Mouse (Mus musculus) liver, embryonic 11.5 days (tissue): ENCODE results near the gene Ccdc3. TPM values are rescaled to one million over a fixed set of nuclear protein-coding genes. Genes with fewer than 3 reads are reported as not detected.

Source experiments
- ATAC-seq: fragments of 200-750 bp; cut with Nextera tagmentation; replicated peaks from 2 replicates; pipeline ENCODE4 v1.8.0; 2017; ENCODE audit warnings: moderate number of reproducible peaks, mild to moderate bottlenecking, moderate TSS enrichment, moderate library complexity; ENCODE audit not compliant: low FRiP score
- DNase-seq: peaks from one replicate; pipeline ENCODE4 v3.0.0-alpha.2; 2017; ENCODE audit warnings: low spot score
- H3K27ac ChIP-seq: fragments of 300-500 bp; sonication (generic); 2 replicates; pipeline ENCODE4 v1.5.1; 2014; ENCODE audit warnings: mild to moderate bottlenecking, low read depth, low read length, control low read depth
- H3K27me3 ChIP-seq: fragments of 300-500 bp; sonication (generic); replicated peaks from 2 replicates; pipeline ENCODE4 v1.6.1; 2014; ENCODE audit warnings: low read length, mixed read lengths; ENCODE audit not compliant: control insufficient read depth, insufficient read depth
- H3K36me3 ChIP-seq: fragments of 300-500 bp; sonication (generic); 2 replicates; pipeline ENCODE4 v1.6.1; 2014; ENCODE audit warnings: mild to moderate bottlenecking, low read length, moderate library complexity, mixed read lengths; ENCODE audit not compliant: control insufficient read depth, insufficient read depth
- H3K4me1 ChIP-seq: fragments of 300-500 bp; sonication (generic); replicated peaks from 2 replicates; pipeline ENCODE4 v1.6.1; 2014; ENCODE audit warnings: low read length, mixed read lengths; ENCODE audit not compliant: control insufficient read depth, insufficient read depth
- H3K4me2 ChIP-seq: fragments of 300-500 bp; sonication (generic); 2 replicates; pipeline ENCODE4 v1.6.1; 2014; ENCODE audit warnings: mild to moderate bottlenecking, control low read depth, moderate library complexity
- H3K4me3 ChIP-seq: fragments of 300-500 bp; sonication (generic); 2 replicates; pipeline ENCODE4 v1.5.1; 2014; ENCODE audit warnings: low read depth, low read length, control low read depth
- H3K9ac ChIP-seq: fragments of 300-500 bp; sonication (generic); 2 replicates; pipeline ENCODE4 v1.6.1; 2014; ENCODE audit warnings: low read depth, low read length, control low read depth
- H3K9me3 ChIP-seq: fragments of 300-500 bp; sonication (generic); 2 replicates; pipeline ENCODE4 v1.6.1; 2016; ENCODE audit warnings: low read length, inconsistent platforms, mixed read lengths; ENCODE audit not compliant: control insufficient read depth
- WGBS: fragments of 180-500 bp; shearing (Covaris S2); extraction: QIAGEN DNeasy Blood & Tissue Kit; methylation state at CpG from one replicate; pipeline ENCODE4 v1.1.7; 2014; 5-methylcytosine and 5-hydroxymethylcytosine counted together
- polyA plus RNA-seq: library from polyadenylated mRNA; unstranded; fragments of >200 nt; fragmentation: Nextera tagmentation; extraction: Ambion mirVana; gene quantifications from 2 replicates; pipeline ENCODE4 v1.2.1, GENCODE M21; 2014

Ccdc3 gene
- polyA plus RNA-seq, 1 experiment from 2014 or later = 22.5 TPM

DNA sequence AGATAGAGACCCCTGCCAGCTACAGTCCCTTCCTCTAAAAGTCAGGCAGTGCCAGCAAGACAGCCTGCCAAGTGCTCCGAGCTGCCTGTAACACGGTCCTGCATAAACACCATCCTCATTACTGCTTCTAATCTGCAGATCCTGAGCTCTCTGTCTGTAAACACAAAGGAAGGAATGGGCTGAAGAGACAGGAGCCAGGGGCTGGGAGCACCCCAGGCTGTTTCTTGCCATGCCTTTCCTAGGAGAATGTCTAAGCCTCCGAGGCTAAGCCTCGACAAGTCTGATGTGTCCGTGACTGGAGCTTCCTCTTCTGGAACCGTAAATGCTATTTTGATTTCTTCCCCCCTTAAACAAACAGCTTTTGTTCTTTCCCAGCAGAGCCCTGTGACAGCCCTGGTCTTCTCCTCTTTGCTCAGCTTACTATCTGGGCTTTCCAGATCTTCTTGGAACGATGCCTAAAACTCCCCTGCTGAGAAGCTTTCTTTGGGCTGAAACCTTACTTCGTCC lies 24.7 kb upstream of the Ccdc3 start:
- Histone ChIP-seq H3K27ac (no peak overlapping the region), H3K9ac (no peak overlapping the region), H3K9me3 (no peaks in the 10 kb centered on the region), H3K4me3 (no peak overlapping the region), H3K36me3 (no peaks in the 10 kb centered on the region), H3K4me2 (no peak overlapping the region), H3K27me3 (no peaks in the 10 kb centered on the region), H3K4me1 (no peaks in the 10 kb centered on the region)
- WGBS = 33% methylated on average over 8 of the region's 8 CpGs
- ATAC-seq (no peak), DNase-seq (no peak)

DNA sequence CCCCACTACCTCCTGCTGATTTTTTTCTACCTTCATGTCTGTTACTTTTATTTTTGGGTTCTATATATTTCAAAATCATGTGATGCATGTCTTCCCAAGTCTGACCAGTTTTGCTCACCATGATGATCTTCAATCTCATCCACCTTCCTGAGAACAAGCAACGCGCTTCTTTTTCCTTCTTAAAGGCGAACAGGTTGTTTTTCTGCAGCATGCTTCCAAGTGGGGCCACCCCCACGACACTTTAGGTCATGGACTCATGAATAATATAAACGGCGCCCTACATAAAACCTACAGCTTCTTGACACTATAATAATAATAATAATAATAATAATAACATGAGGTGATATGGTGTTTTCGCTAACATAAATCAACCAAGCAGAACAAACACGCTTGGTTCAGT lies 23.2 kb upstream of the Ccdc3 start:
- Histone ChIP-seq H3K9me3 (no peaks in the 10 kb centered on the region), H3K27ac (no peak overlapping the region), H3K36me3 (no peaks in the 10 kb centered on the region), H3K9ac (no peak overlapping the region), H3K4me2 (no peak overlapping the region), H3K4me1 (no peaks in the 10 kb centered on the region), H3K27me3 (no peaks in the 10 kb centered on the region), H3K4me3 (no peak overlapping the region)
- WGBS = 88% methylated on average over 8 of the region's 8 CpGs
- no peak for DNase-seq
- no peak for ATAC-seq

DNA sequence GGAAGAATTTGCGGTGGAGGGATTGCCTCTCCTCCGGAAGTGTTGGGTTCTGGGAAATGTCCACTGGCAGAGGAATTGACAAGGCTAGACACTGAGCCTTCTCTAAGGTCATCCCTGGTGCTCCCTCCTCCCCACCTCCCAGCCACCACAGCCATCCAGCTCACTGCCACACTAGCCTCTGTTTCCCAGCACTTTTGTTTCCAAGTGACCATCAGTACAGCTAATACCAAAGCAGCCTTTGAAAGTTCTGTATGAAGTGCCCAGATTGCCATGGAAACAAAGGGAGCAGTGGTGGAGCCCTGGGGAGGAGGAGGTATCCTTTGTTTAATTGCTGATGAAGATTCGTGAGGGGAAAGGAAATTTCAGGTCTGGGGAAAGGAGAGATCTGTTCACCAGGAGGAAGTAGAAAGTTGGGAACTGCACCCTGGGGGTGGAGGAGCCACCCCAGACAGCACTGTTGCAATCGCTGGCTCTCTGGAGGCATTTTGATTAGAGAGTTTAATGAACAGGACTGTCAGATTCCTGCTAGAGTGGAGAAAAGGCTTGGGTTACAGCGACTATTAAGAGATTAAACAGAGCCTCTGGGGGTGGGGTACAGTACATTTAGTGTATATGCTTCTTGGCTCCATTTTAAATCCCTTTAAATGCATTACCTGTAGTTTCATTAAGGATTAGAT lies 20.6 kb upstream of the Ccdc3 start:
- H3K9ac ChIP-seq = no peak overlapping the region
- ATAC-seq (no peak), DNase-seq (no peak)
- WGBS = 29% methylated on average over 5 of the region's 5 CpGs
- no peaks in the 10 kb centered on the region for H3K9me3 ChIP-seq
- no peaks in the 10 kb centered on the region for H3K27me3 ChIP-seq
- no peak overlapping the region for H3K4me2 ChIP-seq
- no peaks in the 10 kb centered on the region for H3K36me3 ChIP-seq
- H3K4me3 ChIP-seq = no peak overlapping the region
- H3K27ac ChIP-seq = peak overlapping the region; percentile 19; the same call in 1 of the 2 replicates
- H3K4me1 ChIP-seq = no peaks in the 10 kb centered on the region

DNA sequence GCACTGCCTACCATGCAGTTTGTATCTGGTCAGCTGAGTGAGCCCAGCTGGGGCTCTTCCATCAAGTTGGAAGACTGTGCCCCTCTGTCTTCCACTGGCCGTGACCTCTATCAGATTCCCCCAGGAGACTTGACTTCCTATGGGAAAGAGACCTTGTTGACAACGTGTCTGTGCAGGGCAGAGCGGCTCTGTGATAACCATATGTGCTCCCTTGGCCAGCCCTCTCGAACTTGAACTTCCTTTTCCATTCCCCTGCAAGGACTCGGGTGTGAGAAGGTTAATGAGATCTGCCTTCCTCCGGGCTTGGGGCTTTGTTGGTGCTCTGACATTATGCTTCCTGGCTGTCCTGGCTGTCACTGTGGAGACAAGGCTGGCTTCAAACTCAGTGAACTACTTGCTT lies 12.1 kb upstream of the Ccdc3 start:
- H3K4me1 ChIP-seq = no peaks in the 10 kb centered on the region; the same call in 1 of the 2 replicates
- no peaks in the 10 kb centered on the region for H3K9me3 ChIP-seq
- no peaks in the 10 kb centered on the region for H3K36me3 ChIP-seq
- H3K27ac ChIP-seq = no peak overlapping the region
- 9% methylated on average over 6 of the region's 6 CpGs for WGBS
- no peak overlapping the region for H3K4me3 ChIP-seq
- no peak overlapping the region for H3K4me2 ChIP-seq
- no peaks in the 10 kb centered on the region for H3K27me3 ChIP-seq
- H3K9ac ChIP-seq = no peak overlapping the region
- no peak for DNase-seq
- 0 out of 2 replicates have a peak, but pooled peaks have one; percentile 26 for ATAC-seq

DNA sequence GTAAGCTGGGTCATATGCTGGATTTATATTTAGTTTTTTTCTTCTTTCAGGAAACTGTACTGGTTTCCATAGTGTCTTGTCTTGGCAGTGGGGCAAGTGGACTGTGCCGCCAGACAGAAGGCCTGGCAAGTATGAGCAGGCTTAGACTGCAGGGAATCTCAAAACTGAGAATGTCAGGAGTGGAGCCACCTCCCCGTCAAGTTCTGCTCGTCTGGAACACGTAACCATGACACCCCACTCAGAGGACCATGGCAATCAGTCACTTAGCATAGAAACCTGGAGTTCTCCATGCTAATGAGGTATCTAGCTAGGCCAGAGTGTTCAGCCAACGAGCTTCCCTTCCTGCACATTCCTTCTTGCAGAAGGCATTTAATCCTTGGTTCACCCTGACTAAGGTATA lies 10.2 kb upstream of the Ccdc3 start:
- Histone ChIP-seq H3K27me3 (no peaks in the 10 kb centered on the region), H3K4me2 (no peak overlapping the region), H3K4me1 (no peaks in the 10 kb centered on the region; the same call in 1 of the 2 replicates), H3K36me3 (no peaks in the 10 kb centered on the region), H3K4me3 (no peak overlapping the region), H3K9me3 (no peaks in the 10 kb centered on the region), H3K9ac (no peak overlapping the region), H3K27ac (no peak overlapping the region)
- no peak for ATAC-seq
- WGBS = 76% methylated on average over 5 of the region's 5 CpGs
- DNase-seq = no peak

DNA sequence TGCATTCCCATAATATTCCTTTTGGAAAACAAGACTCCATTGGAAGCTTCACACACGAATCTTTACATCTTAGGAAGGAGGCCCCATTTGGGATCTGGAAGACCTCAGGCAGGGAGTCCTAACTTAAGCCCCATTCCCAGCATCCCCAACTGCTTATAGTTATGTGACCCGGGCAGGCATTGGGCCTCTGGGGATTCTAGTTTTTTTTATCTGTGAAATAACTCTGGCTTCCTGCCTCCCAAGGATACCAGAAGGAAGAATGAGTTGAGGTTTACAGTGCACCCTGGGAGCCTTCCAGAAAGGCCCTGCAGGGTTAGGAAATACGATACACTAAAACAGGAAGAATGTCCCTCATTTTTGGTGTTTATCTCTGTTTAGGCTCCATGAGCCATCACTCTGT lies 8.5 kb upstream of the Ccdc3 start:
- H3K36me3 ChIP-seq = no peaks in the 10 kb centered on the region
- H3K9ac ChIP-seq = no peak overlapping the region
- H3K9me3 ChIP-seq = no peaks in the 10 kb centered on the region
- H3K4me1 ChIP-seq = no peaks in the 10 kb centered on the region; the same call in 1 of the 2 replicates
- no peak overlapping the region; the same call in 1 of the 2 replicates for H3K27ac ChIP-seq
- no peak overlapping the region for H3K4me2 ChIP-seq
- no peak for DNase-seq
- no peak for ATAC-seq
- no peak overlapping the region for H3K4me3 ChIP-seq
- H3K27me3 ChIP-seq = no peaks in the 10 kb centered on the region
- WGBS = 48% methylated on average over 3 of the region's 3 CpGs

DNA sequence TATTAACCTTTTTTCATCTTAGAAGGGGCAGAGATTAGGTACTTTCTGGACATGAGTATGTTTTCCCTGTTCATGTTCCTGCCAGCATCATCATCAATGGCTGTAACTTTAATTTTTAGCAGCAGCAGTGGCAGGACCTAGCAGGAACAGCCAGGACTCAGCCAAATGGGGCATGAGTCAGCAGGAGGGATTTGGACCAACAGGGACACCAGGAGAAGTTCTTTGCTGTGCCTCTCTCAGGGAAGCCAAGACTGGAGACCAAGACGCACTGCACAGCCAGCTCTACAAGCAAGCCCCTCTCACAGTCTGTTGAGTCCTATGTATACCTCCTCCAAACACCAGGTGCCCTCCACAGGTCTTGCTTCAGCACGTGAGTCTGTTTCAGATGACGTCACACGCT lies 5.5 kb upstream of the Ccdc3 start:
- ATAC-seq (no peak), DNase-seq (no peak)
- no peaks in the 10 kb centered on the region for H3K36me3 ChIP-seq
- no peaks in the 10 kb centered on the region for H3K9me3 ChIP-seq
- H3K4me2 ChIP-seq = no peak overlapping the region
- peaks cover 13% of the 10 kb centered on the region for H3K27me3 ChIP-seq
- H3K9ac ChIP-seq = no peak overlapping the region
- H3K4me3 ChIP-seq = no peak overlapping the region
- H3K4me1 ChIP-seq = no peaks in the 10 kb centered on the region; the same call in 1 of the 2 replicates
- no peak overlapping the region for H3K27ac ChIP-seq
- WGBS = 80% methylated on average over 4 of the region's 4 CpGs

DNA sequence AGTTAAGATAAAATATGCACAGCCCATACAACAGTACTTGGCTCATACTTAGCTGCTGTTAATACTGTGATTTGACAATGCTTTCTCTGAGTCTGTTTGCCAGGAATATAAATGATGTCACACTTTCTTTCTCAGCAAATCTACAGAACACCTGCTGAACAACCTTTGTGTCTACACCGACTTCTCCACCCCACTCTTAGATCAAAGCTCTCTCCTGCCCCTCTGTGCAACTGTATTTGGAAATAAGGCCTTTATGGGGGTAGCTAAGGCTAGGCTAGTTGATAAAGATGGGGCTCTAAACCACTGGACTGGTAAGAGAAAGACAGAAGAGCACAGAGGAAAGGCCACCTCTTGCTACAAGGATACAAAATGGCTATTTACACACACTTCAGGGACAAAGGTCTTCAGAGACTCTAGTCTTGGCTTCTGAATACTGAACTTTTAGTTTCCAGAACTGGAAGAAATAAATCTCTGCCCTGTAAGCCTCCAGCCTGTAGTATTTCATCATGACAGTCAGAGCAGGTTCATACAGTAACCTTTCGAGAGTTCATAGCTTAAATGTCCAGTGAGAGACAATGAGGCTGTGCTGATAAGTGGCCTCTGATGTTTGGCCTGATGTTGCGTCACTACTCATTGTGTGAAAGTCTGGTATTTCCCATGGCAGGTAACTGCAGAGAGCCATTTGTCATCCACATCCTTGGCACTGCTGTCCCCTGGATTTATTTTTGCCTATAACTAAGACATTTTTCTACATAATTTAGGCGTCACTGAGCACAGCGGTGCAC lies 2.4 kb upstream of the Ccdc3 start:
- H3K4me1 ChIP-seq = no peaks in the 10 kb centered on the region
- H3K27me3 ChIP-seq = peaks cover 42% of the 10 kb centered on the region
- no peak overlapping the region for H3K4me3 ChIP-seq
- no peaks in the 10 kb centered on the region for H3K36me3 ChIP-seq
- no peak overlapping the region for H3K27ac ChIP-seq
- DNase-seq = no peak
- ATAC-seq = no peak
- H3K4me2 ChIP-seq = no peak overlapping the region
- H3K9me3 ChIP-seq = no peaks in the 10 kb centered on the region
- 71% methylated on average over 5 of the region's 5 CpGs for WGBS
- no peak overlapping the region for H3K9ac ChIP-seq
